Mouse (Mus musculus) embryo, embryonic 11 days (tissue): ENCODE results near the gene Snx30.

Experiments
- DNase-seq: peaks from one replicate; pipeline ENCODE4 v3.0.0-alpha.2; 2015

Snx30 gene

GRCm38 (mm10) chr4:59877025-59877424, 71.4 kb downstream of the Snx30 start:
- DNase-seq: no peak

- DNase-seq: no peak
Measured at GRCm38 (mm10) chr4:59878595-59878994, 73.0 kb downstream of the Snx30 start.

- no peak for DNase-seq
Measured at GRCm38 (mm10) chr4:59879444-59879843, 73.8 kb downstream of the Snx30 start.

- no peak for DNase-seq
Measured at GRCm38 (mm10) chr4:59880725-59881124, 75.1 kb downstream of the Snx30 start.

GRCm38 (mm10) chr4:59881210-59881609, 75.6 kb downstream of the Snx30 start:
- no peak for DNase-seq

- no peak for DNase-seq
Measured at GRCm38 (mm10) chr4:59884136-59884696, 78.6 kb downstream of the Snx30 start.

GRCm38 (mm10) chr4:59886281-59886680, 80.6 kb downstream of the Snx30 start:
- DNase-seq: no peak

- DNase-seq: no peak
Measured at GRCm38 (mm10) chr4:59887011-59887410, 81.4 kb downstream of the Snx30 start.

GRCm38 (mm10) chr4:59888014-59888413, 82.4 kb downstream of the Snx30 start:
- no peak for DNase-seq

GRCm38 (mm10) chr4:59890086-59890600, 84.5 kb downstream of the Snx30 start:
- DNase-seq: no peak

GRCm38 (mm10) chr4:59891723-59892416, 86.2 kb downstream of the Snx30 start:
- DNase-seq: no peak

- no peak for DNase-seq
Measured at GRCm38 (mm10) chr4:59892731-59893130, 87.1 kb downstream of the Snx30 start.

GRCm38 (mm10) chr4:59894415-59894814, 88.8 kb downstream of the Snx30 start:
- no peak for DNase-seq

- DNase-seq: no peak
Measured at GRCm38 (mm10) chr4:59894977-59895575, 89.4 kb downstream of the Snx30 start.

- DNase-seq: no peak
Measured at GRCm38 (mm10) chr4:59896000-59896399, 90.4 kb downstream of the Snx30 start.

- no peak for DNase-seq
Measured at GRCm38 (mm10) chr4:59897814-59898520, 92.3 kb downstream of the Snx30 start.

- no peak for DNase-seq
Measured at GRCm38 (mm10) chr4:59898521-59898919, 92.9 kb downstream of the Snx30 start.

- no peak for DNase-seq
Measured at GRCm38 (mm10) chr4:59901810-59902209, 96.2 kb downstream of the Snx30 start.

- DNase-seq: no peak
Measured at GRCm38 (mm10) chr4:59902547-59902946, 96.9 kb downstream of the Snx30 start.

GRCm38 (mm10) chr4:59907092-59907491, 101.5 kb downstream of the Snx30 start:
- no peak for DNase-seq

GRCm38 (mm10) chr4:59907657-59908230, 102.1 kb downstream of the Snx30 start:
- peak; percentile 37 for DNase-seq

- no peak for DNase-seq
Measured at GRCm38 (mm10) chr4:59908785-59909184, 103.1 kb downstream of the Snx30 start.
